Mouse (Mus musculus) bone marrow macrophage, adult 2 months (primary cell): ENCODE results near the gene Castor1.

Source experiments
- CTCF ChIP-seq: IDR thresholded peaks from 2 replicates; pipeline ENCODE4 v1.5.1; 2012; ENCODE audit warnings: low read depth, mild to moderate bottlenecking, low read length, moderate library complexity
- POLR2A ChIP-seq: IDR thresholded peaks from 2 replicates; pipeline ENCODE4 v1.6.1; 2012; ENCODE audit warnings: mild to moderate bottlenecking, low read depth, low read length, borderline replicate concordance

- TF ChIP-seq POLR2A (no peak), CTCF (no peak)
These were observed 28.6 kb downstream of the Castor1 start for GRCm38 (mm10) chr11:4246623-4247022.
